Mouse (Mus musculus): Measurements from ENCODE around the gene Gcnt2.
"Not testable (repeated sequence)": the region's sequence is repeated elsewhere in the genome, so short reads cannot be mapped to it uniquely, and the experiment has no call there.

Gene Gcnt2

DNA sequence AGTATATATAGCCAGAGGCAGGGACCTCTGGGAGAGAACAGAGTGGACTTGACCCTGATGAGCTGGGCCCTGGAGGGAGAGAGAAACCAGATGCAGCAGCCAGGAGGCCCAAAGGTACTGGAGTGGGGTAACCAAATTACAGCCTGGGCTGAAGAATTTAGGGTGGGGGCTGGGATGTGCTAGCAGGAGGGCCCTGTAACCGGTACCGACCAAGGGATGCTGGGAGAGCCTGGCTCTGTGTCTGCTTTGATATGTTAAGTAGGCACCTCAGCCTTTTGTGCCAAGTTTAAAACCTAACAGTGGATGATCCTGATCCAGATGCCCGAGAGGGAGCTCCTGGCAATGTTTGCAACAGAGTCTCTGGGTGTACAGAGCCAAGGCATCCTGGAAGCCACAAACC lies 84.8 kb downstream of the Gcnt2 start:
- DNase-seq: no peak

DNA sequence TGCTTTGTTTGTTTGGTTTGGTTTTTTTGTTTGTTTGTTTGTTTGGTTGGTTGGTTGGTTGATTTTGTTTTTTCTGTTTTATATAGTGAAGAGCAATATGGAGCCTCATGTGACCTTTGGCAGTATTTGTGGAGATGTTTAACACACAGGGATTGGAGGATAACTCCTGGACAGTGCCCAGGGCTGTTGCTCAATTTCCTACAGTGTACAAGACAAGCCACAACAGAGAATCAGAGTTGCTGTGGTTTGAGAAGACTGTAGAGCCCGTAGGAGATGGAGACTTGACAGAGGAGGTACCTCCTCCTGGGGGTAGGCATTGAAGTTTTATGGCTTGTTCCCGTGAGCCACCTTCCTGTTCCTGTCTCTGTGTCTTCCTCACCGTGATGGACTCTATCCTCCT lies 87.0 kb downstream of the Gcnt2 start:
- no peak for DNase-seq

DNA sequence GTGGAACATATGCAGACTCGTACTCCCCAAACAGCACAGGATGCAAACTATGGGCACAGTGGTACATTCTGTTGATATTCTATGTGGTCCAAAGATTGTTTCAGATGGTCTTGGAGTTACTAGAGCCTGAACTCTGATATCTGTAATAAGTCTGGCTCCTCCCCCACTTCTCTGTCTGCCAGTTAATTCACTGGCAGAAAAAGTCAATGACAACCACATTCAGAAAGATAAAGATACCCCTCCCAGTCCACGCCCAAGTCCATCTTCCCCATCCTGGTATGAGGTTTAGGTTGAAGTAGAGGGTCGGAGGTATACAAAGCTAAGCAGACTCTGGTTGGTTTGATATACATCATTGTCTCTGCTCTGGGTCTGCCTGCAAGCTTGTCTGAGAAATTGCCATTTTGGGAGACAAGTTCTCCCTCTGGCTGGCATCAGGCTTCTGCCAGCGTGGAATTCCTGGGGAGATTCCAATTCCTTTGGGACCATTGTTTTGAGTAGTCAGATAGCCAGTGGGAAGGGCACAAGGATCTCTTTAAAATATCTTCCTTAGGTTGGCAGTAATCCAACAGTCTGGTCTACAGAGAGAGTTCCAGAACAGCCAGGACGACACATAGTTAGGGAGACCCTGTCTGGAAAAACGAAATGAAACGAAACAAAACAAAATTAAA lies 88.1 kb downstream of the Gcnt2 start:
- no peak for DNase-seq

DNA sequence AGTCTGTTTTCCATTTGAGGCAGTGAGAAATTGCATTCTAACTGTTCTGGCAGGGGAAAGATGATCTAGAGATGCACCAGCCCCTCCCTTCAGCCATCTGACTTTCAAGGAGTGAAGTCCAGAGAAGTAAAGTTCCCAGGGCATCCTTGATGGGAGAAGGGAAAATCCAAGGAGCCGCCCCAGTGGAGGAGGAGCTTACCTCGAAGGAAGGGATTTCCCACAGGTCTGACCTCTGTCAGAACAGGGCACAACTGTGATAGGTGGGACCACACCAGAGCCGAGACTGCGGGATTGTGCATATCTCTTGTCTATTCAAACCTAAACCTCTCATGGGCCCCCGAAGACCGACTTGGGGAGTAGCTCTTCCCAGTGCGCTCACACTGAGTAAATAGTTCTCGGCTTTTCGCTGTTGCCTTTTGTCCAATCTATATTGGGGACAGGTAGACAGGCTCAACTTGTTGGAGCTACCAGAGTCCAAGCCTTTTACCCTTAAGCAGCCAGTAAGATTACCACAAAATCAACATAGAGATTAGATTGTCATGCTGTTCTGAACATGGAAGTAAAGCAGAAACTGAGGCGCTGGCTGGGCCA lies 91.9 kb downstream of the Gcnt2 start:
- no peak for DNase-seq

DNA sequence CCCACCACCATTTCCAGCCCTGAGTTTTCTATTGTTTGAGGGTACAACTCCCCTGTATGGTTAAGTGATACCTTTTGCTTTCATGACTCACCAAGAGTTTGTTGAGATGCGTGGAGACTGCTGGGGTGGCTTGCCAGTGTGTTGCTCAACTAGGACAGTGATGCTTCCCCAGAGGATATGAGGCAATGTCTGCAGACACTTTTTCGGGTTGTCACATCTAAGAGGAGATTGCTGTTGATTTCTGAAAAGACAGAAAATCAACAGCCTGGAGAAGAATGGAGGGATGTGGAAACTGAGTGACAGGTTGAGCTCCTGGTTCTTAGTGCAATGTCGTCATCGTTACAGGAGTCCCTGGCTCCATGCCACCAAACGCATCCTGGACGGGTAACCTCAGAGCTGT lies 93.7 kb downstream of the Gcnt2 start:
- DNase-seq: peak; percentile 29

DNA sequence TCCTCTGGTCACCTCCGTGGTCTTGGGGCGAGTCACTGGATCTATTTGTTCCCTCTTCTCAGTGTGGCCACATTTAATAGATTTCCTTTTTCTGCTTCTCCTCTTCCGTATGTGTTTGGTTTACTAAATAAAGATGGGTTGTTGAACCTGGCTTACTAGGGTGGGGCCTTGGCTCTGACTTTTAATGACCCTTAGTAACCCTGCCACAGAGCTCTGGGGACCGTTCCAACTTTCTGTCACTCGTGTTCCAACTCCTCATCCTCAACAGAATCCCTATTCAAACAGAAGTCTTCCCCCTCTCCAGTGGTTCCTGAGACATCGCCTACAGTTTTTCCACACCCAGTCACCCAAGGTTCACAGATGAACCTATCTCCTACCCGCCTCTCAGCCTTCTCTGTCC lies 96.2 kb downstream of the Gcnt2 start:
- no peak for DNase-seq

DNA sequence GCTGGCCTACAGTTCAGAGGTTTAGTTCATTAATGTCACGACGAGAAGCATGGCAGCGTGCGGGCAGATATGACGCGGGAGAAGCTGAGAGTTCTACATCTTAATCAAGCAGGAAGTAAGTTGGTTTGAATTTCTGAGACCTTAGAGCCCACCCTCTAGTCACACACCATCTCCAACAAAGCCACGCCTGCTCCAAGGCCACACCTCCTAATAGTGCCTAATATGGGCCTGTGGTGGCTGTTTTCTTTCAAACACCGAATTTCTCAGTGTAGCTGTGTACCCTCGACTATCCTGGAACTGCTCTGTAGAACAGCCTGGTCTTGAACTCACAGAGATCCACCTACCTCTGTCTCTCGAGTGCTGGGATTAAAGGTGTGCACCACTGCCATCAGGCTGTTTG lies 108.1 kb downstream of the Gcnt2 start:
- no peak for DNase-seq

DNA sequence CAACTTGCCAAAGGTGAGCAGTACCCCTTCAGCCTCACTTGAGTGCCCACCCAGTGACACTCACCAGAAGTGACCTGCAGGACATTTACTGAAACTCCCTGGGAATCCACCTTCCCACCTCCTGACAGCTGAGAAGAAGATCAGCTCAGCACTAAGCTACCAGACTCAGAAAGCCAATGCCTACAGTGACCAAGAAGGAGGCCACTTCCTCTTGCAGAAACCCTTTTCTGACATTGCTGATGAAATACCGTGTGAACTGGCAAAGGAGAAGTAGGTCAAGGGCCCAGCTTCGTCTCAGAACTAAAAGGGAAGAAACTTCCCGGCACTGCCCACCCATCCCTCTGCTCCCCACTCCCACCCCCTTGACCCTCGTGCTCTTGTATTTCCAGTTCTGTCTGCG lies 109.0 kb downstream of the Gcnt2 start:
- DNase-seq: no peak

DNA sequence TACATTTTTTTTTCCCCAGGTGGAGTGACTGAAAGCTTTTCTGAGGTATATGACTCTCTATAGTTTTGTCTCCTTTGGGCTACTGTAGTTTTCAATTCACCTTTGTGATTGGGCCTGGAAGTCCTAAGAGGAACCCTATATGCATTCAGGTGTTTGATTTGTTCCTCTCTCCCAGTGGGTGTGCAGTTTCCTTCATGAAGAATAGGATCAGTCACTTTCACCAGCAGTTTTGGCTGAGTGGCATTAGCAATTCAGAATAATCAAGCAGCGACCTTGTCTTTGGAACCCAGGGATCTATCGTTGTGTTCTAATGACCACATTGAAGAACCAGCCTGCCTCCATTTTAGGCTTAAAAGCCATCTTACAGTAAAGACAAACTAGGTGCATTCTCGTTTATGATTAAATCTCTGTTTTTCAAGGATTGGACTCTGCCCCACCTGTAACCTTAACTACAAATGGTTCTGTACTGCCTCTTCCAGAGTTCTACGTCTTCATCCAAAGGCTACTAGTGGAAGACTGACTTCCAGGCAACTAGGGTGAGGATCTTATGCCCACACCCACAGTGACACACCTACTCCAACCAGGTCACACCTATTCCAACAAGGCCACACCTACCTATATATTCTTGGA lies 110.3 kb downstream of the Gcnt2 start:
- no peak for DNase-seq

DNA sequence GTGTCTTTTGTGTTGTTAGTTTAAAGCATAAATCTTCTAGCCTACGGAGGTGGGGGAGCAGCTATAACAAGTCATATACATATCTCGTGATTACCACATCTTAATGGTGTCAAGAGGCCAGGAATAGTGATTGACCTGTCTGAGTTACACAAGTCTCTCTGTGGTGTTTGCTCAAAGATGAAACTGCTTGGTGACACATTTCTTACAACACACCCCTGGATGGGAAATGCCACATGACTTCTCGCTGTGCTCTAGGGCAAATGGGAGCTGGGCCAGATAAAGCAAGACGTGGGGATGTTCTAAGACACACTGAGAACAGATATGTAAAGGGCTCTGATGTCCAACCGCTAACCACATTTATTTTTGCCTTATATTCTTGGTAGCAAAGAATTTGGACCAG lies 111.7 kb downstream of the Gcnt2 start:
- no peak for DNase-seq

DNA sequence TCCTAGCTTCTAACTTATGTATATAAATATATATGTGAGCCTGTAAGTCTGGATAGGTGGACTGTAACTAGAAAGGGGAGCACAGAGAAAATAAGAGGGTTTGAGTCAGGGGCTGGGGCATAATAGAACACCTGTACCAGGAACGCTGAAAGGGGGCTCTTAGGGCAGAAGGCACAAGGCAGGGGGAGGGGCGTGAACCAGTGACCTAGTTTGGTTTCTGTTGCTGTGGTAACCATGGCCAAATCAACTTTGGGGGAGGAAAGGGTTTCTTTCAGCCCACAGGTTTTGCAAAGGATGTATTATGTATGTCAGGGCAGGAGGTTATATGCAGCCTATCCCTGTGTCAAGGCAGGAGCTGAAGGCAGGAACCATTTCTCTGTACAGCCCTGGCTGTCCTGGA lies 112.3 kb downstream of the Gcnt2 start:
- DNase-seq: no peak

DNA sequence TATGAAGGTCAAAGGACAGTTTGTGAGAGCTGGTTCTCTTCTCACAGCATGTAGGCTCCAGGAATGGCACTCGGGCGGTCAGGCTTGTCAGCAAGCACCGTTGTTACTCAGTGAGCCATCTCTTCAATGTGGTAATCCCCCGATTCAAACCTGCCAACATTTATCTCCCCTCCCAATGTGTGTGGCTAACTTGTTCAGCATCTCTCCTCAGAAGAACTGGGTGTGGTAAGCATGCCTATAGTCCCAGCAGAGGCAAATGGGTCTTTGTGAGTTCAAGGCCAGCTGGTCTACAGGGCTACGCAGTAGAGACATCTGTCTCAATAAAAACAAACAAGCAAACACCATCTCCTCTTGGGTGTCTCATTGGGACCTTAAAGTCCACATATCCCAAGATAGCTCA lies 113.4 kb downstream of the Gcnt2 start:
- no peak for DNase-seq

DNA sequence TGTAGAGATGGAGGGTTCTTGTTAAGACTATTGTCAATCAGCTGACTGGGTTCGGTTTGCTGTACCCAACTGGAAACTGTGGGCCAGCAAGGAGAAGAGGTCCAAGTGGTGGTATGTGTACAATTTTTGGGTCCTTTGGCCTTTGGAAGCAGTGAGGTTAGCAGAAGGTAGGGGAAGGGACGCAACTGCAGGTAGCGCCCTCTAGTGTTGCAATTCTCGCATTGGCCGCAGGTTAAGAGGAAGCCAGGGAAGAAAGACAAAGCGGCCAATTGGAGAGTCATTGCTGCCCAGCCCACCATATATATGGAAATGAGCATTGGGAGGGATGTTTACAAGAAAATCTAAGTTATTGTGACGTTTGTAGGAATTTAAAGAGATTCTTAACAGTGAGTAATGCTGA lies 118.1 kb downstream of the Gcnt2 start:
- DNase-seq: peak; percentile 73

DNA sequence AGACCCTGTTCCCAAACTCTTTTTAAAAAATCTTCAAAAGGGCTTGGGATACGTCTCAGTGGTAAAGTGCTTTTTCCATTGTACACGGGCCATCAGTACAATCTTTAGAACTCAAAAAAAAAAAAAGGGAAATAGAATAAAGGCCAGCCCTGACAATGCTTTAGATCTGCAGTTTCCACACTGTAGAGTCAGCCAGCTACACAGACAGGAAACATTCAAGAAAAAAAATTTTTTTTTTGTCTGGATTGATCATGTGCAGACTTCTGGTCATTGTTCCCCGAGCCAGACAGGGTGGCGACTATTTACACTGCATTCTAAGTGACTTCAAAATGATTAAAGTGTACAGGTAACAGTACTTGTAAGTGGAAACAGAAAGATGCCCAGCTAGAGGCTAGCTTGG lies 119.1 kb downstream of the Gcnt2 start:
- peak; percentile 20 for DNase-seq

DNA sequence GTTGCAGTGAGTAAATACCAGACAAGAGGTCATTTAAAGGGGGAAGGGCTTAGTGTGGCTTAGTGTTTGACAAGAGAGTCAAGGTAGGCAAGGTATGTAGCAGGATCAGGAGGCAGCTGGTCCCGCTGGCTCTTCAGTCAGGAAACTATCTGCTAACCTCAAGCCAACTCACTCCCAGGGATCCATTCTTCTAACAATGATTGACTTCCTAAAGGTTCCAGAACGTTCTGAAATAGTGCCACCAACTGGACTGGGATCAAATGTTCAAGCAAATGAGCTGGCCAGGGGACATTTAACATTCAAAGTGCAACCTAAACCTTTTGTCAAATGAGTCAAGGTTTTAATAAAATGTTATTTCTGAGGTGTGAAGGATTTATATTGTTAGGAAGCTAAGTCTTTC lies 119.8 kb downstream of the Gcnt2 start:
- DNase-seq: peak; percentile 39

DNA sequence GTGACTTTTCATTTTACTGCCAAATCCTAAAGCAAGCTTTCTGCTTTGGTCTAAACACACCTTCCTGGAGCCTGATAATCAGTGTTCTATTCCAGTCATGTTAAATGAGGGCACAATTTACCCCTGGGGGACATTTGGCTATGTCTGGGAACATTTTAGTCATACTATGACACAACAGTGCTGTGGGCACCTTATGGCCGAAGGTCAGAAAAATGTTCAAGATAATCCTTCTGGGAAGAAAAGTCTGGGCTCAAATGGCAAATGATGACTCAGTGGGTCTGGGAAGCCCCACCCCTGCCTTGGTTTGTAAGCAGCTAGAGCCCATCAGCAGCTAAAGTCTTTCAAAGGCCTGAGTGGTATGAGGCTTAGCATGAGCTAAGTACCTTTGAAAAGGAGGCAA lies 123.2 kb downstream of the Gcnt2 start:
- no peak for DNase-seq

DNA sequence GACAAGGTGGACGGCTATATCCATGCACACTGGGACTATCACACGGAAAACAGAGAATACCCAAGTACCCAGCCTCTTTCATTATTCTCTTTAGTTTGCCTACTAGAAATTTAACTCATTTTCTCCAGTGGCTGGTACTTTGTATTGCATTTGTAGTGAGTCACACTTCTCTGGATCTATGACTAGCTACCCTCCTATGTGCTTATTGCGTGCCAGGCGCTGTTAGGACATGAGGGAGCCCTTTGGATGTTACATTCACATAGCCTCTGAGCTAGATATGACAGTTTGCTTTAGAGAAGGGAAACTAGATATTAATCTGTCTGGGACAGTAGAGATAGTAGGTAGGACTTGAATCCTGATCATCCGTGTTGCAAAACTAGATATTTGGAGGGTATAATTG lies 126.5 kb downstream of the Gcnt2 start:
- DNase-seq: no peak

DNA sequence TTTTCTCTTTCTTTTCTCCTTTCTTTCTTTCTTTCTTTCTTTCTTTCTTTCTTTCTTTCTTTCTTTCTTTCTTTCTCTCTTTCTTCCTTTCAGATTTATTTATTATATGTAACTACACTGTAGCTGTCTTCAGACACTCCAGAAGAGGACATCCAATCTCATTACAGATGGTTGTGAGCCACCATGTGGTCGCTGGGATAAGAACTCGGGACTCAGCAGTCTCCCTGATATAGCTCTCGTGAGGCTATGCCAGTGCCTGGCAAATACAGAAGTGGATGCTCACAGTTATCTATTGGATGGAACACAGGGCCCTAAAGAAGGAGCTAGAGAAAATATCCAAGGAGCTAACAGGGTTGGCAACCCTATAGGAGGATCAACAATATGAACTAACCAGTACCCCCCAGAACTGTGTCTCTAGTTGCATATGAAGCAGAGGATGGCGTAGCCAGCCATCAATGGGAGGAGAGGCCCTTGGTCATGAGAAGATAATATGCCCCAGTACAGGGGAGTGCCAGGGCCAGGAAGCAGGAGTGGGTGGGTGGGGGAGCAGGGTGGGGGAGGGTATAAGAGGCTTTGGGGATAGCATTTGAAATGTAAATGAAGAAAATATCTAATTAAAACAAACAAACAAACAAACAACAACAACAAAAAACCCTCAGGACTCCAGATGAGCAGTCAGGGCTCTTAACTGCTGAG lies 128.2 kb downstream of the Gcnt2 start:
- DNase-seq: not testable (repeated sequence)

DNA sequence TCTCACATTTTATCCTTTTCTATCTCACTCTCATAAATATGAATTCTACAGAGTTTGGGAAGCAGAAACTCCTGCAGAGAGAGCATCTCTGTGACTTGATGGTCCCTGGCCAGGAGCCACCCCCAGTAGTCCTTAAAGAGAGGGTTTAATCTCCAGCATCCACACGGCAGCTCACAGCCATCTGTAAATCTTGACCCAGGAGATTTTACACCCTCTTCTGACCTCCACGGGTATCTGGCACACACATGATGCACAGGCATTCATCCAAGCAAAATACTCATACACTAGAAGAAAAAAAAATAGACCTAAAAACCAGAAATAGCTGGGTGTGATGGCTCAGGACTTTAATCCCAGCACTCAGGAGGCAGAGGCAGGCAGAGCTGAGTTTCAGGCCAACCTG lies 128.9 kb downstream of the Gcnt2 start:
- DNase-seq: no peak

DNA sequence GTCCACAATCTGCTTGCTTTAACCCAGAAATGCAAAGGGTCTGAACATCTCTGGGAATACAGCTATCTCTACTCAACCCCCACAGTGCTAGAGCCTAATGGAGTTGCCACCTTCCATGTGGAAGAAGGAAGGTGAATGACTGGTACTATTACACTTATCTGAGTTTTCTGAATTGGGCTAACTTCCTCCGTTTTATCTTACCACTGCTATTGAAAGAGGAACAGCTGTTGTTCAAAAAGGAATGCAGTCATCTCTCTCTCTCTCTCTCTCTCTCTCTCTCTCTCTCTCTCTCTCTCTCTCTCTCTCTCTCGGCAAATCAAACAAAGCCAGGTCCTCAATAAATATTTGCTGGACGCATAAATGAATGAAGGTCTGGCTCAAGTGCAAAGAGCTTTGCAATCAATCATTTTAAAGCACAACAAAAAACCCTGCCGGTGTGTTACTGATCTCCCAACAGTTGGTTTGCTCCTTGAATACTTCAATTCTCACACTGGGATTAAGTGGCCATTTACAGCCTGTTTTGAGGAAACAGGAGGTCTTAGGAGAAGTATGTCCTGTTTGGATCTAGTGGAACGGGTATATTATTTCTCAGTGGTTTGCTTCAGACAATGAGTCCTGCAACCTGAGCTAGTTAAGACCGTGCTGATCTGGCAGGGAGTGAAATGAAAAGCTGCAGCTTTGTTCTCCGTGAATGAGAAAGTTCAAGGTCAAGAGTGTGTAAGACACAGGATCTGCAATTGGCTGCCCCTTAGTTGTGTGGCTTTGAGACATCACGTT lies 135.1 kb downstream of the Gcnt2 start:
- no peak for DNase-seq

DNA sequence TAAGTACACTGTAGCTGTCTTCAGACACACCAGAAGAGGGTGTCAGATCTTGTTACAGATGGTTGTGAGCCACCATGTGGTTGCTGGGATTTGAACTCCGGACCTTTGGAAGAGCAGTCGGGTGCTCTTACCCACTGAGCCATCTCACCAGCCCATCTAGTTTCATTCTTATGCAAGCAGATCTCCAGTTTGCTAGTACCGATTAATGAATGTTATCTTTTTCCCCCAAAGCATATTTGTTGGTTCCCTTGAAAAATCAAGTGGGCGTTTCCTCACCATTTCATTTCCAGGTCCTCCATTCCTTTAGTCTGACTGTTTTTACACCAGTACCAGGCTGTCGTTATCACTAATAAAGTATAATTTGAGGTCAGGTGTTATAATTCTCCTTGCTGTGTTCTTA lies 139.0 kb downstream of the Gcnt2 start:
- not testable (repeated sequence) for DNase-seq

DNA sequence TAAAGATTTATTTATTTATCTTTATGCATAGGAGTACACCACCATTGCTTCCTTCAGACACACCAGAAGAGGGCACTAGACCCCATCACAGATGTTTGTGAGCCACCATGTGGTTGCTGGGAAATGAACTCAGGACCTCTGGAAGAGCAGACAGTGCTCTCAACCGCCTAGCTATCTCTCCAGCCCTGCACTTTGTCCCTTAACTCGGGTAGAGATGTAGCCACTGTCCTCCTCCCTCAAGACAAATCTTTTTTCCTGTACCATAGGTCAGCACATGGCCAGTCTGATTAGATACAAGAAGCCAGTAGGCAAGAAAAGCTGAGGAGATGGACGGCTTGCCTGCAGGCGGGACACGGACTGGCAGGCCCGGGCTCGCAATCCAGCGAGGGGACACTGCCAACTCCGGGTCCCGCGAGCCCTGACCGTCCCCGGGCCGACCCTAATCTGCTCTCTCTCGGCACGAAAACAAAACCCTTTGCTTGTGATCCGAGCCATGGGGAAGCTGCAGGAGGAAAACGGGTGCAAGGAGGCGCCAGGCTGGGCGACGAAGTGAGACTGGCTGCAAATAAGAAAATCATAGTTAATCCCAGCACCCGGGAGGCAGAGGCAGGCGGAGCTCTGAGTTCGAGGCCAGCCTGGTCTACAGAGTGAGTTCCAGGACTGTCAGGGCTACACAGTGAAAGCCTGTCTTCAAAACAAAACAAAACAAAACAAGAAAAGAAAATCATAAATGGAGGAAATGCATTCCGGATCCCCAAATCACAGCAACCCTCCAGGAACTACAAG lies 140.8 kb downstream of the Gcnt2 start:
- DNase-seq: peak; percentile 62
